Mouse (Mus musculus): ENCODE results near the gene Myh9. TPM values are rescaled to one million over a fixed set of nuclear protein-coding genes. Genes with fewer than 3 reads are reported as not detected.

Gene Myh9
- polyA plus RNA-seq, 1 experiment from 2014 or later, result 14.5 TPM

DNA sequence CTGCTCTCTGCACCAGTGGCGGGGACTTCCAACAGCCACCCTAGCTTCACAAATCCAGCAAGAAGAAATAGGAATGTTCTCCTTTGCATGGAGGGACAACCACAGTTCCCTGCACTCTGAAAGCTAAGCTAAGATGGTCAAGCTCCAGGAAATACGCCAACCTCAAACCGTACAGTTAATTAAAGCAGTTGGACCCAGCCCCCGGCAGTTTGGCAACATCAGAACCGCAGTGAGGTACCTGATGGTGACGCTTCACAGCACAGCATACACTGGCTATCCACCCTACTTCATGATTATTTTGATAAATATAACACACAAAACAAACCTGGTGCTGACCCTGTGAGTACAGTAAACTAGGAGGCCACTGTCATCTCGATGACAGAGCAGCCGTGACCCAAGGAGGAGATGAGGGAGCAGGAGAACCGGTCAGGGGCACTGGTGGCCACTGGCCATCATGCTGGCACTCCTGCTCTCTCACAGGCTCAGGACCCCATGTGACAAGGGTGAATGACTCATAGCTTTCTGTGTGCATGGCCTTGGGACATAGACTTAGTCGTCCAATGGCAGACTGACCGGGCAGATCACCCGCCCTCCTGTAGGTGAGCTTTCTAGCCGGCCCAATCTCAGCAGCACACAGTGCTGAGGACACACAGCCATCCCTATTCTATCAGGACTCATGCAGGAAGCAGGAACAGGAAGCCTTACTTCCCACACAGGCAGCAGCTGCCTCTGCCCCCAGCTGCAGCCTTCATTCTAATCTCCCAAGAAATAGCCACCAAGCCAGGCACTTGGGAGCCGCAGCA is 44.2 kb downstream of the Myh9 start:
- no peak overlapping the region for H3K4me3 ChIP-seq
- no peak overlapping the region for H3K4me2 ChIP-seq
- H3K36me3 ChIP-seq, result peaks cover 32% of the 10 kb centered on the region
- H3K27me3 ChIP-seq, result no peaks in the 10 kb centered on the region
- H3K4me1 ChIP-seq (replicated peaks), result peaks cover 35% of the 10 kb centered on the region
- H3K9me3 ChIP-seq, result no peaks in the 10 kb centered on the region
- H3K27ac ChIP-seq, result peak overlapping the region; percentile 81
- 88% methylated on average over 14 of the region's 14 CpGs for WGBS
- no peak for ATAC-seq (ENCODE audit: low FRiP score)
- 0 out of 2 replicates have a peak overlapping the region, but pooled peaks have one; percentile 35 for H3K9ac ChIP-seq

DNA sequence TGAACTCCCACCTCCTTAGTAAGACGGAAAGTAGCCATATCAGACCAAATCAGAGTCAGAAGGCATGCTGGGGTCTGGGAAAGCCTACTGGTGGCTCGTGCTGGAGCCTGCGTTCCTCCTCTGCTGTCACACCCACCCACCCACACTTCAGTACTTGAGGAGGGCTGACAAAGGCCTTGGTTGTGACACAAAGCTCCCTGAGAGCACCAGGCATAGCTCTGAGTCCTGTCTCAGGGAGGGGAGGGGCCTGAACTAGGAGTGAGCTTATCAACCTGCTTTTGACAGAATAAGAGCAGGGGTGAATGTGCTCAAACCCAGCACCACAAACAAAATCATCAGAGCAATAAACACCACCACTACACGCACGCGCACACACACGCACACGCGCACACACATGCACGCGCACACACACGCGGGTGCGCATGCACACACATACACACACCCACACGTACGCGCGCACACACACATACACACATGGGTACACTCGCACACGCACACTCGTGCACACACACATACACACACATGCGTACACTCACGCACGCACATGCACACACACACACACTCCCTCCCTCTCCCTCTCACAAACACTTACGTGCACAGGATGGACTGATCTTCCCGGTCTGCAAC is 45.5 kb downstream of the Myh9 start:
- Histone ChIP-seq H3K27ac (no peak overlapping the region), H3K9me3 (no peaks in the 10 kb centered on the region), H3K4me3 (no peak overlapping the region), H3K27me3 (no peaks in the 10 kb centered on the region), H3K4me2 (no peak overlapping the region), H3K9ac (no peak overlapping the region), H3K36me3 (peaks cover 37% of the 10 kb centered on the region), H3K4me1 (replicated peaks) (peaks cover 35% of the 10 kb centered on the region)
- ATAC-seq (ENCODE audit: low FRiP score), result no peak
- WGBS, result 95% methylated on average over 26 of the region's 26 CpGs

DNA sequence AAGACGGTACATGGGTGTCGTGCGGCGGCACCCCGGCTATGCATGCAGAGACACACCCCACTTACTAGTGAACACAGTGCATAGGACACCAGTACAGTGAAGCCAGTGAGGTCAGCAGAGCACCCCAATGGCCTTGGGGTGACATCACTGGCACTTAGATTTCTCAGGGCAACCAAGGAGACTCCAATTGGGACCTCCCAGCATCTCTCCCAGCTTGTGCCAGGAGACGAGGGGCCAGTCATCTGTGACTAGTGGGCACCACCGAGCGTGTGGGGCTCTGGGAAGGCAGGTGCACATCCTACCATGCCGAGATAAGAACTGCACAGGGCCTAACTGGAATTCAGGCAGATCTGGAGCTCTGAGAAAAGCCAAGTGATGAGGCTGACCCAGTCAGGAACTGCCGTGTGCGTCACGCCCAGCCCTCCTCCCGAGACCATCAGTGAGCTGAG is 47.0 kb downstream of the Myh9 start:
- Histone ChIP-seq H3K9me3 (no peaks in the 10 kb centered on the region), H3K4me1 (replicated peaks) (peaks cover 26% of the 10 kb centered on the region), H3K4me3 (no peak overlapping the region), H3K27ac (no peak overlapping the region), H3K27me3 (no peaks in the 10 kb centered on the region), H3K4me2 (no peak overlapping the region), H3K9ac (no peak overlapping the region), H3K36me3 (peaks cover 47% of the 10 kb centered on the region)
- no peak for ATAC-seq (ENCODE audit: low FRiP score)
- 93% methylated on average over 13 of the region's 13 CpGs for WGBS

DNA sequence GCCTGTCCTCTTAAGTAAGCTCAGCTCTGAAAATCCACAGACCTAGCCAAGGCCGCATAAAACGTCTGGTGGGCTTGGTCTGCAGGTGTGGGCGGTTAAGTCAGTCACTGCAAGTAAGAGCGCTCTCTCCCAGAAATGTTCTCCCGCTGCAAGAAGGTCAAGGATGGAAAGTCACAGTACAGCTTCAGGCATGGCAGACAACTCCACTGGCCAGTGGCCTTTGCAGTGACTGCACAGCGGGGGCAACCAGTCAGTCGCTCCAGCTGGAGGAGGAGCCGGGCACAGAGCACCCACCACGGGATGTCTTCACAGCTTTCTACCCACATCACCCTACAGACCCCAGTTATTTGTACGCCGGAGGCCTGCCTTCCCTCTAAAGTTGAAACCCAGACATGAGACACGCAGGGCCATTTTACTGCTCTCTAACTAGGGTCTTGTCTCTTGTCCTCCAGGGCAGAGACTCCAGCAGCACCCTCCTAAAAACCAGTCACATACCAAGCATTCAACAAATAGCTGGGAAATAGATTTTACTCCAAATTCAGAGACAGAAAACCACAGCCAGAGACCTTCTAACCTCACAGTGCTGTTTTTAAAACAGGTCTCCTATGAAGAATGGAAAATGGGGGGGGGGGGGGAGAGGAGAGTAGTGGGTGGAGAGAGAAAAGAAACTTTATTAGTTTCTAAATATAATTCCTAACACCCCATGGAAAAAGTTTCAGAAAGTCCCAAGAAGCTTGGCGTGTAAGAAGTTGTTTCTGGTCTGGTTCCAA is 47.7 kb downstream of the Myh9 start:
- Histone ChIP-seq H3K4me2 (no peak overlapping the region), H3K4me3 (no peak overlapping the region), H3K9me3 (no peaks in the 10 kb centered on the region), H3K27me3 (no peaks in the 10 kb centered on the region), H3K27ac (no peak overlapping the region), H3K9ac (no peak overlapping the region), H3K4me1 (replicated peaks) (peaks cover 20% of the 10 kb centered on the region), H3K36me3 (peaks cover 53% of the 10 kb centered on the region)
- WGBS, result 92% methylated on average over 13 of the region's 13 CpGs
- ATAC-seq (ENCODE audit: low FRiP score), result no peak

DNA sequence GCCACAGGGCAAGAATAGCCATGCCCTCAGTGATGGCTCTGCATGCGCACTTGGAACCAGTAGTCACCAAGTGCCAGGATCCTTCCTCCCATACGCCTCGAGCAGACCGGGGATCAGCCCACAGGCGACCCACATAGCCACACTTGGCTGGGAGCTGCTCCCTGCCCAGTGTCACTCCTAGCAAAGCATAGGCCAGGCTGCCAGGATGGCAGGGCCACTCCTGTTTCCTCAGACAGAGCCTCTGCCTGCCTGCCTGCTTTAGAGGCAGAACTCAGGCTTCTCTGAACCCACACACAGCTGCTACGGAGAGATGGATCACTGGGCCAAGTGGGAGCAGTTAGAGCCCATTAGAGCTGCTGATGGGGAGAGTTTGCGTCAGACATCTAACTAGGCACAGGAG is 48.4 kb downstream of the Myh9 start:
- H3K27ac ChIP-seq, result peak overlapping the region; percentile 32; the same call in 1 of the 2 replicates
- WGBS, result 92% methylated on average over 7 of the region's 7 CpGs

DNA sequence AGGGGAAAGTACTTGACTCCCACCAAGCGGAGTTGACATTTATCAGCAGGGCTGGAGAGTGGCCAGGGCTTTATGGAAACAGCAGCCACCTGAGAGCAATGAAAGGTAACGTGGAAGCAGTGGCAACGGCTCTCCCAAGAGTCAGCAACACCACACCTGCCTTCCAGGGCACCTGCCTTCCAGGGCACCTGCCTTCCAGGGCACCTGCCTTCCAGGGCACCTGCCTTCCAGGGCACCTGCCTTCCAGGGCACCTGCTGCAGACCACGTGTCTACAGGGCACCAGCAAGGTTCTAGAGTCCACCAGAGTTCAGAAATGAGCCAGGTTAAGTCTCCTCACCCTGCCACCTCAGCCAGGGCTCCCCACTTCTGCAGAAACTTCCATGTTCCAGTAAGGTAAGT is 48.9 kb downstream of the Myh9 start:
- no peak for ATAC-seq (ENCODE audit: low FRiP score)
- Histone ChIP-seq H3K36me3 (peaks cover 65% of the 10 kb centered on the region), H3K9ac (no peak overlapping the region), H3K9me3 (no peaks in the 10 kb centered on the region), H3K4me2 (no peak overlapping the region), H3K4me1 (replicated peaks) (peaks cover 7% of the 10 kb centered on the region), H3K27me3 (no peaks in the 10 kb centered on the region), H3K27ac (no peak overlapping the region), H3K4me3 (no peak overlapping the region)
- 95% methylated on average over 4 of the region's 4 CpGs for WGBS

More for the DNA sequence above, 48.4 kb downstream of the Myh9 start:
- no peaks in the 10 kb centered on the region for H3K9me3 ChIP-seq
- no peak overlapping the region for H3K9ac ChIP-seq
- no peaks in the 10 kb centered on the region for H3K27me3 ChIP-seq
- peaks cover 12% of the 10 kb centered on the region for H3K4me1 ChIP-seq (replicated peaks)
- no peak overlapping the region for H3K4me3 ChIP-seq
- ATAC-seq (ENCODE audit: low FRiP score), result no peak
- no peak overlapping the region for H3K4me2 ChIP-seq
- peaks cover 61% of the 10 kb centered on the region for H3K36me3 ChIP-seq

DNA sequence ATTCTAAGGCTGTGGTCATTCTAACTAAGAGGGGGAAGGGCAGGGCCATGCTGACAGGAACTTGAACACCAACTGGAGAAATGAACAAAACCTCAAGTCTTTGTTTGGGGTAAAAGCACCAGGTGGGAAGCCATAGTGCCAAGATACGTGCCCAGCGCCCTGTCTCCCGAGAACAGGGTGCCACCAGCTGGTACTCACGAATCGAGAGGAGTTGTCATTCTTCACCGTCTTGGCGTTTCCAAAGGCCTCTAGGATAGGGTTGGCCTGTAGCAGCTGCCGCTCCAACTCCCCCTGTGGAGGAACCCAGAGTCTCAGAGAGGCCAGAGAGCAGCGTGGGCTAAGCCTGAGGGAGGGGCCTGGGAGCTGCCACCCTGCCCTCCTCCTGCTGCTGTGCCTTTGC is 49.9 kb downstream of the Myh9 start:
- Histone ChIP-seq H3K27ac (no peak overlapping the region), H3K9ac (no peak overlapping the region), H3K9me3 (no peaks in the 10 kb centered on the region), H3K4me2 (no peak overlapping the region), H3K27me3 (no peaks in the 10 kb centered on the region), H3K4me1 (replicated peaks) (peaks cover 3% of the 10 kb centered on the region; the same call in 1 of the 2 replicates), H3K36me3 (peaks cover 76% of the 10 kb centered on the region), H3K4me3 (no peak overlapping the region)
- WGBS, result 82% methylated on average over 9 of the region's 9 CpGs
- ATAC-seq (ENCODE audit: low FRiP score), result no peak

DNA sequence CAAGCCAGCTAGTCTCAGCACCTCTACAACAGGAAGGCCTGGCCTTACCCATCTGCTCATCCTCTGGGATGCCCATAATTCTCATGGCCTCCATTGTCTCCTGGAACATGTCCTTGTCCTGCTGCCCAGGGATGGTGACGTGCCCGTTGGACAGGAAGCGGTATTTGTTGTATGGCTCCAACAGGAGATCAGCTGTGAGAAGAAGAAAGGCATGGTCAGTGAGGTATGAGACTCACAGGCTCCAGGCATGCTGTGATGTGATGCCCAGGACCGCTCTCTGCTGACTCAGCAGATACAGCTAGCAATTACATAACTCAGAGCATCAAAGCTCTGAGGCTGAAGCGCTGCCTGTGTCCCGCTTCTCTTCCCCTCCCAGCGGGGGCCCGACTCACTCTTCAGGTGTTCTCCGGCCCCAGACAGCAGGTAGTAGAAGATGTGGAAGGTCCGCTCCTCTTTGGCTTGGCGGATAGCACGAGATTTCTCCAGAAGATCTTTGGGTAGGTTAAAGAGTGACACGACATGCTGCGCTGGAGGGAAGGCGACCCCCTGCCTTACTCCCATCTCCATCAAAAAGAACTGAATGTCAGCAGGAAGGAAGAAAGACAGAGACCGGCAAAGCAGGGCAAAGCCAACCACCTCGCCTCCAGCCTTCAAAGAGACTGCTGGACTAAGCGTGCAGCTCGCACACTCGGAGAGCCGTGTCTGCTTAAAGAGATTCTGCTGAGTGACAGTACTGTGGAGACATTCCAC is 51.1 kb downstream of the Myh9 start:
- Histone ChIP-seq H3K4me2 (no peak overlapping the region), H3K9ac (no peak overlapping the region), H3K27ac (no peak overlapping the region), H3K9me3 (no peaks in the 10 kb centered on the region), H3K36me3 (peaks cover 81% of the 10 kb centered on the region), H3K4me1 (replicated peaks) (peaks cover 3% of the 10 kb centered on the region; the same call in 1 of the 2 replicates), H3K4me3 (no peak overlapping the region), H3K27me3 (no peaks in the 10 kb centered on the region)
- WGBS, result 89% methylated on average over 21 of the region's 21 CpGs
- ATAC-seq (ENCODE audit: low FRiP score), result no peak

DNA sequence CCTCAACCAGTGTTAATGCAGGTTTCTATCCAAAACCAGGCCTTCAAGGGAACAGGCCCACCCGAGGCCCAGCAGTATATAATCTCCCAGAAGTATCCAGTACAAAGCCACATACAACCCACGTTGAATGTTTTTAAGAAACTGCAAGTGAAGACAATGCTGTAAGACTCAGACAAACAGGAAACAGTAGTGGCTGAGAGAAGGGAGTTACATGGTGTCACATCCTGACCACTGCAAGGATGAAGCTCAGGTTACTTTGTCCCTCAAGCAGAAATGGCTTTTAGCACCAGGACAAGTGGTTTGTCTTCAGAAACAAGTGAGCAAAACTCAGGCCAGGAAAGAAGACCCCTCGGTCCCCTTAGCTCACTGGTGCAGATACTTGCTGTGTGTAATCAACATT is 52.8 kb downstream of the Myh9 start:
- no peaks in the 10 kb centered on the region for H3K27me3 ChIP-seq
- no peak for ATAC-seq (ENCODE audit: low FRiP score)
- H3K4me3 ChIP-seq, result no peak overlapping the region
- H3K9ac ChIP-seq, result no peak overlapping the region
- H3K27ac ChIP-seq, result no peak overlapping the region; the same call in 1 of the 2 replicates
- H3K9me3 ChIP-seq, result no peaks in the 10 kb centered on the region
- 87% methylated on average over 3 of the region's 3 CpGs for WGBS
- peaks cover 3% of the 10 kb centered on the region; the same call in 1 of the 2 replicates for H3K4me1 ChIP-seq (replicated peaks)
- H3K4me2 ChIP-seq, result no peak overlapping the region
- H3K36me3 ChIP-seq, result peaks cover 83% of the 10 kb centered on the region

DNA sequence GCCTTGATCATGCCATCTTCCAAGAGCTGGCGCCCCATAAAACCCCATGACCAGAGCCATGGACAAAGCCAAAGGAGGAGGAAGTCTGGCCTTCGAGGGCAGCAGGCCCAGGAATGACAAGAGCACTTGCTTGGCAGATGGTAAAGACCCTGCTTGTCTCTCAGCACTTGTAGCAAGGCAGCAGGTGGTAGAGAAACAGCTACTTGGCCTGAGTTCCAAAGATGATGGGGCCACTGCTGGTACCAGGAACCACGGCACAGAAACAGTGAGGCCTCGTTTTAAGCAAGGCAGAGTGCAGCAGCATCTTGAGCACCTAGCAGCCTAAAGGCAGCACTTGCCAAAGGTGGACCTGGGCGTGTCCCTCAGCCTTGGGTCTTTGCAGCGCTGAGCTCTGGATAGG is 53.6 kb downstream of the Myh9 start:
- no peak overlapping the region for H3K4me2 ChIP-seq
- H3K27ac ChIP-seq, result no peak overlapping the region
- peaks cover 89% of the 10 kb centered on the region for H3K36me3 ChIP-seq
- no peaks in the 10 kb centered on the region for H3K27me3 ChIP-seq
- 90% methylated on average over 6 of the region's 6 CpGs for WGBS
- H3K4me1 ChIP-seq (replicated peaks), result no peaks in the 10 kb centered on the region
- H3K9me3 ChIP-seq, result no peaks in the 10 kb centered on the region
- ATAC-seq (ENCODE audit: low FRiP score), result no peak
- H3K9ac ChIP-seq, result no peak overlapping the region
- H3K4me3 ChIP-seq, result no peak overlapping the region

DNA sequence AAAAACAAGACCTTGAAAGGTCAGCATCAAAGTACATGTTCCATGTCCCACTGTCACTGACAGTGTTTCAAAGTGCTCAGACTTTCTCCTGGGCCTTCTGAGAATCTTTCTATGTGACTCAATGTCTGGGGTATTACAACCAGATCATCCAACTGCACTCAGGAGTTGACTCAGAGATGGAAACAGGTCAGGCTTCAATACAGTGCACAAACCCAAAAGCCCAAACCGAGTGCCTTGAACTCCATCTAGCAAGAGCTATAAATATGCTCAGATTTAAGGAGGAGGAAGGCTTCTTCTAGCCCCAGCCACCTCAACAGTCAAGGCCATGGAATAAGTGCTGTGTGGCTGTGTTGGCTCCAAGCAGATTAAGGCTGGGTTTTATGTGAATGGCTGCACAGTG is 56.2 kb downstream of the Myh9 start:
- Histone ChIP-seq H3K27ac (no peak overlapping the region), H3K36me3 (peaks cover 100% of the 10 kb centered on the region), H3K4me1 (replicated peaks) (no peaks in the 10 kb centered on the region), H3K4me3 (no peak overlapping the region), H3K9me3 (no peaks in the 10 kb centered on the region), H3K4me2 (no peak overlapping the region), H3K27me3 (no peaks in the 10 kb centered on the region), H3K9ac (no peak overlapping the region)
- 90% methylated on average over 1 of the region's 1 CpGs for WGBS
- no peak for ATAC-seq (ENCODE audit: low FRiP score)
